Mouse (Mus musculus) limb, embryonic 13.5 days (tissue): ENCODE measurements around the gene 5730409E04Rik. TPM values are rescaled to one million over a fixed set of nuclear protein-coding genes. Genes with fewer than 3 reads are reported as not detected.
A peak's percentile ranks its signal among the peaks of the same experiment; 100 is the strongest.

Experiments used
- ATAC-seq: fragments of 200-750 bp; cut with Nextera tagmentation; 2 replicates; pipeline ENCODE4 v1.8.0; 2017; ENCODE audit warnings: low read depth, moderate number of reproducible peaks, moderate TSS enrichment; ENCODE audit not compliant: low FRiP score
- H3K27ac ChIP-seq: fragments of 300-500 bp; sonication (generic); 2 replicates; pipeline ENCODE4 v1.5.1; 2015; ENCODE audit warnings: inconsistent platforms, mild to moderate bottlenecking, moderate library complexity
- H3K27me3 ChIP-seq: fragments of 300-500 bp; sonication (generic); 2 replicates; pipeline ENCODE4 v1.6.1; 2015; ENCODE audit warnings: mild to moderate bottlenecking, inconsistent platforms
- H3K36me3 ChIP-seq: fragments of 300-500 bp; sonication (generic); 2 replicates; pipeline ENCODE4 v1.6.1; 2015; ENCODE audit warnings: inconsistent platforms, mild to moderate bottlenecking, moderate library complexity
- H3K4me1 ChIP-seq: fragments of 300-500 bp; sonication (generic); 2 replicates; pipeline ENCODE4 v1.6.1; 2015; ENCODE audit warnings: inconsistent platforms
- H3K4me2 ChIP-seq: fragments of 300-500 bp; sonication (generic); replicated peaks from 2 replicates; pipeline ENCODE4 v1.6.1; 2015; ENCODE audit warnings: inconsistent platforms, mild to moderate bottlenecking, moderate library complexity
- H3K4me3 ChIP-seq: fragments of 300-500 bp; sonication (generic); 2 replicates; pipeline ENCODE4 v1.5.1; 2015; ENCODE audit warnings: moderate library complexity, mild to moderate bottlenecking, inconsistent platforms
- H3K9ac ChIP-seq: fragments of 300-500 bp; sonication (generic); 2 replicates; pipeline ENCODE4 v1.6.1; 2015; ENCODE audit warnings: mild to moderate bottlenecking, inconsistent platforms
- H3K9me3 ChIP-seq: fragments of 300-500 bp; sonication (generic); 2 replicates; pipeline ENCODE4 v1.6.1; 2016; ENCODE audit warnings: inconsistent platforms
- WGBS: fragments of 180-500 bp; shearing (Covaris S2); methylation state at CpG from one replicate; pipeline ENCODE4 v1.1.7; 2015; 5-methylcytosine and 5-hydroxymethylcytosine counted together
- polyA plus RNA-seq: library from polyadenylated mRNA; unstranded; fragments of >200 nt; fragmentation: Nextera tagmentation; extraction: Ambion mirVana; gene quantifications from 2 replicates; pipeline ENCODE4 v1.2.1, GENCODE M21; 2015

Gene 5730409E04Rik
- 4.6 and 4.7 TPM in 2 replicates for polyA plus RNA-seq

DNA sequence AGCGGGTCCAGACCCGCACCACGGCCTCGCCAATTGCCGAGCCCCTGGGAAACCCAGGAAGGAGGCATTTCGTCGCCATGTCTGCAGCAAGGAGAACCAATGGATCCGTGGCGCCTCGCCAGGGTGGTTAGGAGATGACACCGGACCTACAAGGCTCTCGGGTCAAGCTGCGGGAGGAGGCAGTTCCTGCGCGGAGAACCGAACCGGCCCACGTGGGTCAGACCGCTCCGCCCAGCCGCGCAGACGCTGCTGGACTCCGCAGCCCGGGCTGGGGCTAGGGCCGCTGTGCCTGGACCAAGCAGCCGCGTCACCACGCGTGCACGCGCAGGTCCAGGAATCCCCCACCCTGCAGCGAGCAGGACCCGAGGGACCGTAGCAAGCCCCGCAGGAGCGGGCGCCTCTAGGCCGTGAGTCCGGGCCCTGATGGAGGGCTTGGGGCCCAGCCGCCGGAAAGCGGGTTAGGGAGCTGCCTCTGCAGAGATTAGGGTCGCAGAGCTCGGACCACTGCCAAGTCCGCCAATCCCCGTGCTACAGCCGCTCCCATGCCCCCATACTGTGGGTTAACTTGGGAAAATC lies at the start of gene 5730409E04Rik:
Gene 5730409E04Rik (plus strand): TSS at position 213 of the 576 bp plus-strand sequence.
- H3K4me1 ChIP-seq: 0 out of 2 replicates have a peak, but pooled peaks cover 4% of the 10 kb centered on the region
- no peaks in the 10 kb centered on the region for H3K27me3 ChIP-seq
- peak within 1 kb of the TSS; percentile 88 for H3K4me2 ChIP-seq
- H3K36me3 ChIP-seq: peaks cover 17% of the 10 kb centered on the region
- peak within 1 kb of the TSS; percentile 52; the same call in 1 of the 2 replicates for H3K27ac ChIP-seq
- H3K9ac ChIP-seq: peak within 1 kb of the TSS; percentile 90
- peak; percentile 85 for ATAC-seq
- peak within 1 kb of the TSS; percentile 69 for H3K4me3 ChIP-seq
- no peaks in the 10 kb centered on the region for H3K9me3 ChIP-seq
- under 1% methylated on average over 48 of the region's 48 CpGs for WGBS

DNA sequence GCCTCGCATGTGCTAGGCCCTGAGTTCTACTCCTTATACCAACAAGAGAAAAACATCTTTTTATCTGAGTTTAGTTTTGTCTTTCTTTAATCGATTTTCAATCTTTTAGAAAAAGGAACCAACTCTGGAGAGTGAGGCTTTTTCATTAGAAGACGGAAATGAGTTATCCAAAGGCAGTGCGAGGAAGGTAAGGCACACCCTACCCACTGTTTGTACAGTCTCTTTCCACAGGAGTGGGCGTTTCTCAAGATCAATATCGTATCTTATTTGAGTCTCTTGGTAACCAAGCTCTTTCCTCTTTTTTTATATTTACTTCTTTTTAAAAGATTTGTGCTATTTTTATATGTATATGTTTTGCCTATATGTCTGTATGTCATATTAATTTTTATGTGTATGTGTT lies 45.8 kb upstream of the 5730409E04Rik start:
- Histone ChIP-seq H3K27me3 (no peaks in the 10 kb centered on the region), H3K4me2 (no peak overlapping the region), H3K9me3 (no peaks in the 10 kb centered on the region), H3K27ac (no peak overlapping the region), H3K9ac (no peak overlapping the region), H3K4me3 (no peak overlapping the region), H3K36me3 (peaks cover 76% of the 10 kb centered on the region), H3K4me1 (0 out of 2 replicates have a peak, but pooled peaks cover under 1% of the 10 kb centered on the region)
- WGBS: 89% methylated on average over 6 of the region's 6 CpGs
- no peak for ATAC-seq

DNA sequence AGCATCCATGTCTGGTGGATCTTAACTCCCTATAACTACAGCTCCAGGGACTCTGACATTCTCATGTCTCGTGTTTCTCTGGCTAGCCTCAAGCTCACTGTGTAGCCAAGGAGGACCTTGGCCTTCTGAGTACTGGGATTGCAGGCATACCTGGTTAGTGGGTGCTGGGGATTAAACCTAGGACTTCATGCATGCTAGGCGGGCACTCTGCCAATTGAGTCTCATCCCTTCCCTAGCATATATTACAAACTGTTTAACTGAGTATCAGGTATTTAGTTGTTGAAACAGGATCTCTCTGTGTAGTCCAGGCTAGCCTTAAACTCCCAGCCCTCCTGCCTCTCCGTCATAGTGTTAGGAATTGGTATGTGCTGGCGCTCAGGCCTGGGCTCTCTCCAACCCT lies 42.4 kb upstream of the 5730409E04Rik start:
- Histone ChIP-seq H3K27me3 (no peaks in the 10 kb centered on the region), H3K27ac (no peak overlapping the region), H3K36me3 (peaks cover 81% of the 10 kb centered on the region), H3K9ac (no peak overlapping the region), H3K9me3 (no peaks in the 10 kb centered on the region), H3K4me2 (no peak overlapping the region), H3K4me1 (no peaks in the 10 kb centered on the region), H3K4me3 (no peak overlapping the region)
- WGBS: 94% methylated on average over 4 of the region's 4 CpGs
- no peak for ATAC-seq

DNA sequence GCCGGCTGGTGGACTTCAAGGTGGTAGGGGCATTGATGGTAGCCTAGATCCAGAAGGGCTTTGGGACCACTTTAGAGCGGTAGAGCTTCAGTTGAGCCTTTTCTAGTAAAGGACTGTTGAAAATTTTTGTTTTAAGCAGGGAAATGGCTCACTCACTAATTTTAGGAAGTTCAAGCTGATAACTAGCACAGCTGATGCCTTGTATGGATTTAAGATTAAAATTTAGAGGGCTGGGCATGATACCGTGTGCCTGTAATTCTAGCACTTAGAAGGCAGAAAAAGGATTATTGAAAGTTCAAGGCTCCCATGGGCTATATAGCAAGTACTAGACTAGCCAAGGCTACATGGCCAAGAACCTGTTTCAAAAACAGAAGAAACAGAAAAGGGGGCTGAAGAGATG lies 39.8 kb upstream of the 5730409E04Rik start:
- Histone ChIP-seq H3K4me1 (no peaks in the 10 kb centered on the region), H3K9me3 (no peaks in the 10 kb centered on the region), H3K36me3 (peaks cover 88% of the 10 kb centered on the region), H3K27ac (no peak overlapping the region), H3K4me2 (no peak overlapping the region), H3K27me3 (no peaks in the 10 kb centered on the region), H3K4me3 (no peak overlapping the region), H3K9ac (no peak overlapping the region)
- ATAC-seq: no peak
- 82% methylated on average over 3 of the region's 3 CpGs for WGBS

DNA sequence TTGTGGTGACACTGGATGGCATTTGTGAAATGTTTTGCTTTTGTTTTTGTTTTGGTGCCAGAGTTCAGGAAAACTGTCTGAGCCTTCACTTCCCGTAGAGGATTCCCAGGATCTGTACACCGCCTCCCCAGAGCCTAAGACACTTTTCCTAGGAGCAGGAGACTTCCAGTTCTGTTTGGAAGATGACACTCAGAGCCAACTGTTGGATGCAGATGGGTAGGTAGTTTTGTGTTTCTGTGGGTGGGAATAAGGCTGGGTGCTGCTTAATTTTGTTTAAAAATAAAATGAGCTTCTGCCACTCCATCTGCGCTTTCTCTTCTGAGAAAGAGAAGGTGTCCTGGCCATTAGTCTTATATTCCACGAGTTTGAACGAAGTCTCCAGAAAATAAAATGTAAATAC lies 33.3 kb upstream of the 5730409E04Rik start:
- Histone ChIP-seq H3K9me3 (no peaks in the 10 kb centered on the region), H3K4me3 (no peak overlapping the region), H3K4me2 (no peak overlapping the region), H3K27ac (no peak overlapping the region), H3K4me1 (no peaks in the 10 kb centered on the region), H3K36me3 (peaks cover 99% of the 10 kb centered on the region), H3K27me3 (no peaks in the 10 kb centered on the region), H3K9ac (no peak overlapping the region)
- no peak for ATAC-seq
- WGBS: 97% methylated on average over 5 of the region's 5 CpGs

DNA sequence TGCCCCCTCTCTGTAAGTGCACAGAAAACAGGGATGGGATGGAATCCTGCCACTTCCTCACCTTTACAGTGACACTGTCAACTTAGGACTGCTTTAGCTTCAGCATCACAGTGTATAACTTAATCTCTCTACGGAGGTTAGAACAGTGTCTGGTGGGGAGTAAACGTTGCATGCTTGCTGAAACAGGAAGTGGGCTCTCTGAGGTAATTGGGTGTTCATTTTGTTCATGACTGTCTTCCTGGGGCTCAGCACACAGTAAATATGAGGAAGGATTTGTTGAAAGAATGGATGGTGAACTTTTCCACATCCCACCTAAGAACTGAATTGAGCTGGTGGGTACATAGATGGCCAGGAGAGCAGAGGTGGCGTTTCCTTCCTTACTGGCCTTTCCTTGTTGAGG lies 31.7 kb upstream of the 5730409E04Rik start:
- no peak overlapping the region for H3K4me2 ChIP-seq
- ATAC-seq: no peak
- no peaks in the 10 kb centered on the region for H3K4me1 ChIP-seq
- H3K27me3 ChIP-seq: no peaks in the 10 kb centered on the region
- no peak overlapping the region for H3K9ac ChIP-seq
- no peaks in the 10 kb centered on the region for H3K9me3 ChIP-seq
- no peak overlapping the region for H3K27ac ChIP-seq
- no peak overlapping the region for H3K4me3 ChIP-seq
- 83% methylated on average over 3 of the region's 3 CpGs for WGBS
- peaks cover 93% of the 10 kb centered on the region for H3K36me3 ChIP-seq

DNA sequence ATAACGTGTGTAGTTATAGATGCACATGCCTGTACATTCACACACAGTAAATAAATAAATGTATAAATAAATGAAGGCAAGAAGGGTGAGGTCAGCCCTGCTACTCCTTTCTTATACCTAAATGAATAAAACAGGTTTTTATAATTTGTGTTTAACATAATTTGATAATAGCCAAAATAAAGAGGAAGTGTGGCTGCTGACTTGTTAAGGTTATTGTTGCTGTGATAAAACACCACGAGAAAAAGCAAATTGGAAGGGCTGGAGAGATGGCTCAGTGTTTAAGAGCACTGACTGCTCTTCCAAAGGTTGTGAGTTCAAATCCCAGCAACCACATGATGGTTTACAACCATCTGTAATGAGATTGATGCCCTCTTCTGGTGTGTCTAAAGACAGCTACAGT lies 30.5 kb upstream of the 5730409E04Rik start:
- 80% methylated on average over 2 of the region's 2 CpGs for WGBS
- H3K4me2 ChIP-seq: no peak overlapping the region
- no peak overlapping the region for H3K4me3 ChIP-seq
- H3K9me3 ChIP-seq: no peaks in the 10 kb centered on the region
- H3K4me1 ChIP-seq: no peaks in the 10 kb centered on the region
- H3K27me3 ChIP-seq: no peaks in the 10 kb centered on the region
- H3K36me3 ChIP-seq: peaks cover 93% of the 10 kb centered on the region
- H3K27ac ChIP-seq: no peak overlapping the region
- no peak for ATAC-seq
- H3K9ac ChIP-seq: no peak overlapping the region

DNA sequence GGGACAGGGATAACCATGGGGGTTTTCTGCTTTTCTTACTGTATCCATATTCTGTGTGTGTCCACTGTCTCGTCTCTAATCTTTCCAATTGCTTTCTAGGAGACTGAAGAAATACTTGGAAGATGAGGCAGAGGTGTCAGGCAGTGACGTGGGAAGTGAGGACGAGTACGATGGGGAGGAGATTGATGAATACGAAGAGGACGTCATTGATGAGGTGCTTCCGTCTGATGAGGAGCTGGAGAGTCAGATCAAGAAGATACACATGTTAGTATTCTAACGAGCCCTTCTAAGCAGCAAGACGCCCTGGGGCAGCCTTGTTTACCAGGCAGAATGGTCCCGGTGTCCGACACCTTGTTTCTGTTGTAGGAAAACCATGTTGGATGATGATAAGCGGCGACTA lies 23.9 kb upstream of the 5730409E04Rik start:
- Histone ChIP-seq H3K27ac (no peak overlapping the region), H3K9me3 (no peaks in the 10 kb centered on the region), H3K4me2 (no peak overlapping the region), H3K4me1 (no peaks in the 10 kb centered on the region), H3K9ac (no peak overlapping the region), H3K27me3 (no peaks in the 10 kb centered on the region), H3K4me3 (no peak overlapping the region), H3K36me3 (peaks cover 80% of the 10 kb centered on the region)
- ATAC-seq: no peak
- WGBS: 94% methylated on average over 13 of the region's 13 CpGs

DNA sequence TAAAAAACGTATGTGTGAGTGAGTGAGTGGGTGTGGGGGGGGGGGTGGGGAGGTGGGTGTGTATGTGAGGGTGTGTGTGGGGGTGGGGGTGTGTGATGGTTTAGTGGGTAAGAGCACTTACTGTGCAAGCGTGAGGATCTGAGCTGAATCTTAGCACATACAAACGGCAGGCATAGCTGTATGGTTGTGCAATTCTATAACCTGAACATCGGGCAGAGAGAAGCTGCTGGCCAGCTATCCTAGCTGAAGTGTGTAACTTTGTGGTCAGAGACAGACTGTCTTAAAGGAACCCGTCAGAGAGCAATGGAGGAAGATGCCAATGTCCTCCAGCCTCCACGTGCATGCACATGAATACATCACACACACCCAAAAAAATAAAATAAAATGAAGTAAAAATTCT lies 17.6 kb upstream of the 5730409E04Rik start:
- H3K9me3 ChIP-seq: no peaks in the 10 kb centered on the region
- no peak overlapping the region for H3K27ac ChIP-seq
- H3K36me3 ChIP-seq: peaks cover 69% of the 10 kb centered on the region
- 94% methylated on average over 6 of the region's 6 CpGs for WGBS
- no peak overlapping the region for H3K9ac ChIP-seq
- no peak overlapping the region for H3K4me2 ChIP-seq
- ATAC-seq: no peak
- H3K27me3 ChIP-seq: no peaks in the 10 kb centered on the region
- no peak overlapping the region for H3K4me3 ChIP-seq
- H3K4me1 ChIP-seq: no peaks in the 10 kb centered on the region

DNA sequence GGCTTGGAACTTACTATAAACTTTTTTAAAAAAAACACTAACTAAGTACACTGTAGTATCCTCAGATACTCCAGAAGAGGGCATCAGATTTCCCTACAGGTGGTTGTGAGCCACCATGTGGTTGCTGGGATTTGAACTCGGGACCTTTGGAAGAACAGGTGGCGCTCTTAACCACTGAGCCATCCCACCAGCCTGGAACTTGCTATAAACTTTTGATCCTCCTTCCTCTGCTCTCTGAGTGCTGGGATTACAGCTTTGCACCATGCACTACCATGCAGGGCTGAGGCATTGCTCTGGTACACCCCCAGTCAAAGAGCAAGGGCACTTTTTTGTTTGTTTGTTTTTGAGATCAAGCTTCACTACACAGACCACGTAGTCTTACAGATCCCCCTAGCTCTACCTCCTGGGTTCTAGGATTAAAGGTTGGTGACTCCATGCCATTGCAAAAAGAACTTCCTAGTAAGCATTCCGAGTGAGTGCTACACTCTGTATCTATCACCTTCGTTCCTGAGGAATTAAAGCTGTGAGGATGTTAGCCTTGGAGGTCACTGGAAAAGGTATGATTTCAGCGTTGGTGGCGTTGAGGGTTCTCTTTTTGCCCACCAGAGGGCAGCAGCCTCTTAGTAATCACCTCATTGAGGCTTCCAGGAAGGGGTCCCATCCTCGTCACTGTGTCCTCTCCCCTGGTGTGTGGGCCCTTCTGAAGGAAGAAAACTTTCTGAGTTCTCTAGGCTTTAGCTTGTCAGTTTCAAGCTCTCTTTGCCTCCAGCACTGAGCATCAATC lies 9.5 kb upstream of the 5730409E04Rik start:
- H3K9me3 ChIP-seq: no peaks in the 10 kb centered on the region
- no peak overlapping the region for H3K4me2 ChIP-seq
- H3K27ac ChIP-seq: no peak overlapping the region
- no peak overlapping the region for H3K4me3 ChIP-seq
- no peaks in the 10 kb centered on the region for H3K27me3 ChIP-seq
- 33% methylated on average over 8 of the region's 8 CpGs for WGBS
- peaks cover 14% of the 10 kb centered on the region for H3K4me1 ChIP-seq
- H3K9ac ChIP-seq: no peak overlapping the region
- H3K36me3 ChIP-seq: no peaks in the 10 kb centered on the region
- no peak for ATAC-seq

DNA sequence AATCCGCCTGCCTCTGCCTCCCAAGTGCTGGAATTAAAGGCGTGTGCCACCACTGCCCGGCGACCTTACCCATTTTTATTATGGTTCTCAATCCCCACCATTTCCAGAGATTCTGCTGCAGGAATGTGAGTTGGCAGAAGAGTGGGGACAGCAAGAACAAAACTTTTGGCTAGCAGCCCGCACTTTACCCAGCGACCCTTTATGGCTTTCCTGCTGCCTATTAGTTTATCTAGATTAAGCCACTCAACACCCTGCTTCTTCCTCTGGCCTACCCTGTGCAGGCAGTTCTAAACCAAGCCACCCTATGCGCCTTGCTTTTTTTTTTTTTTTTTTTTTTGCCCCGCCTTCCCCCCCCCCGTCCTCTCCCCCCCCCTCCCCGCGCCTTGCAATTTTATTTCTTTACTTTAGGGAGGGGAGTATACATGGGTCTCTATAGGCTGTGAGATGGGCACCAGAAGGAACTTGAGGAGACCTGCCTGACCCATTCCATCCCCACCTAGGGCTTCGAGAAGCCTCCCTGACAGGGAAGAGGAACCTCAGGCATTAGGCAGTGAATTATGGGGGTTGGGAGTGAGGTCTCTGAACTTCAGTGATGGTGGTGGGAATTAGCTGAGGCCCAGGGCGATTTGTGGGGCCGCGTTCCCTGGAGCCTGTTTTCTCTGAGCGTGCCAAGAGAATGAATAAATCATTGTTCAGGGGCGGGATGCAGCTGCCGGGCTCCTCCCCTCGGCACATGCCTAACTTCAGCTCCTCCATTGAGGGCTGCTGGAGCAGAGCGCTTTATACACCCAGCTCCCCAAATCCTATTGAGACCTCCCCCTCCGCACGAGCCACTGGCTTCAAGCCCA lies 7.8 kb upstream of the 5730409E04Rik start:
- ATAC-seq: peak; percentile 72
- Histone ChIP-seq H3K9me3 (no peaks in the 10 kb centered on the region), H3K4me3 (peak overlapping the region; percentile 24), H3K27ac (no peak overlapping the region; the same call in 1 of the 2 replicates), H3K9ac (peak overlapping the region; percentile 45; the same call in 1 of the 2 replicates), H3K36me3 (no peaks in the 10 kb centered on the region), H3K27me3 (no peaks in the 10 kb centered on the region), H3K4me2 (peak overlapping the region; percentile 59), H3K4me1 (peaks cover 14% of the 10 kb centered on the region)
- 23% methylated on average over 21 of the region's 22 CpGs for WGBS

DNA sequence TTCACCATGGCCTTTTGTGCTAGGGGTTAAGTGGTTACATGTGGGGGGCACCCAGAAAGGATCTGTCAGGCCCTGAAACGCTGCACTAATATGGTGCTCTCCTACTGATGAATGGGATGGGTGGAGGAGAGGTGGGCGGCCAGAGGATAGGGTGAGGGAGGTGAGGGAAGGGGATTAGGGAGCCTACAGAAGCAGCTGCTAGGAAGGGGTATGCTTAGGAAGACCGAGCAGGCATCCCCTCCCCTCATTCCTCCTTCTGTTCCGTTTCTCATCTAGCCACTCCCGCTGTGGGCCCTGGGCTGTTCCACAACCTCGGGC lies 7.2 kb upstream of the 5730409E04Rik start:
- ATAC-seq: peak; percentile 38
- peak overlapping the region; percentile 59 for H3K4me2 ChIP-seq
- no peaks in the 10 kb centered on the region for H3K36me3 ChIP-seq
- H3K4me3 ChIP-seq: peak overlapping the region; percentile 24
- WGBS: 7% methylated on average over 6 of the region's 6 CpGs
- peak overlapping the region; percentile 45; the same call in 1 of the 2 replicates for H3K9ac ChIP-seq
- H3K9me3 ChIP-seq: no peaks in the 10 kb centered on the region
- H3K27ac ChIP-seq: no peak overlapping the region; the same call in 1 of the 2 replicates
- H3K4me1 ChIP-seq: peaks cover 14% of the 10 kb centered on the region
- no peaks in the 10 kb centered on the region for H3K27me3 ChIP-seq
